Mouse (Mus musculus) midbrain, embryonic 11.5 days (tissue): ENCODE results near the gene Cyb5r3. TPM values are rescaled to one million over a fixed set of nuclear protein-coding genes. Genes with fewer than 3 reads are reported as not detected.
A peak's percentile ranks its signal among the peaks of the same experiment; 100 is the strongest.

Experiments
- ATAC-seq: fragments of 200-750 bp; cut with Nextera tagmentation; 2 replicates; pipeline ENCODE4 v1.8.0; 2017; ENCODE audit warnings: moderate TSS enrichment, moderate library complexity; ENCODE audit not compliant: low FRiP score
- DNase-seq: peaks from one replicate; pipeline ENCODE4 v3.0.0; 2015; ENCODE audit warnings: low spot score; ENCODE audit errors: missing footprints
- H3K27ac ChIP-seq: fragments of 300-500 bp; sonication (generic); 2 replicates; pipeline ENCODE4 v1.5.1; 2014; ENCODE audit warnings: low read depth, low read length
- H3K27me3 ChIP-seq: fragments of 300-500 bp; sonication (generic); 2 replicates; pipeline ENCODE4 v1.6.1; 2014; ENCODE audit warnings: mild to moderate bottlenecking, low read length, moderate library complexity, mixed read lengths; ENCODE audit not compliant: control insufficient read depth, insufficient read depth
- H3K36me3 ChIP-seq: fragments of 300-500 bp; sonication (generic); 2 replicates; pipeline ENCODE4 v1.6.1; 2014; ENCODE audit warnings: mild to moderate bottlenecking, low read length, moderate library complexity, mixed read lengths; ENCODE audit not compliant: control insufficient read depth, insufficient read depth
- H3K4me1 ChIP-seq: fragments of 300-500 bp; sonication (generic); 2 replicates; pipeline ENCODE4 v1.6.1; 2014; ENCODE audit warnings: low read length; ENCODE audit not compliant: control insufficient read depth, insufficient read depth
- H3K4me2 ChIP-seq: fragments of 300-500 bp; sonication (generic); 2 replicates; pipeline ENCODE4 v1.6.1; 2014; ENCODE audit warnings: mild to moderate bottlenecking, moderate library complexity
- H3K4me3 ChIP-seq: fragments of 300-500 bp; sonication (generic); 2 replicates; pipeline ENCODE4 v1.5.1; 2014; ENCODE audit warnings: low read depth, low read length
- H3K9ac ChIP-seq: fragments of 300-500 bp; sonication (generic); 2 replicates; pipeline ENCODE4 v1.6.1; 2014; ENCODE audit warnings: low read length
- H3K9me3 ChIP-seq: fragments of 300-500 bp; sonication (generic); 2 replicates; pipeline ENCODE4 v1.6.1; 2016; ENCODE audit warnings: low read length; ENCODE audit not compliant: control insufficient read depth
- WGBS: fragments of 180-500 bp; shearing (Covaris S2); extraction: QIAGEN DNeasy Blood & Tissue Kit; methylation state at CpG from one replicate; pipeline ENCODE4 v1.1.7; 2014; 5-methylcytosine and 5-hydroxymethylcytosine counted together
- polyA plus RNA-seq: library from polyadenylated mRNA; unstranded; fragments of >200 nt; fragmentation: Nextera tagmentation; extraction: Ambion mirVana; gene quantifications from 2 replicates; pipeline ENCODE4 v1.2.1, GENCODE M21; 2014

Gene Cyb5r3
- polyA plus RNA-seq, 1 experiment from 2014 or later = 156 TPM

- Histone ChIP-seq H3K9ac (no peak overlapping the region), H3K4me1 (no peaks in the 10 kb centered on the region), H3K27ac (no peak overlapping the region), H3K9me3 (no peaks in the 10 kb centered on the region), H3K4me3 (no peak overlapping the region), H3K27me3 (no peaks in the 10 kb centered on the region), H3K36me3 (no peaks in the 10 kb centered on the region), H3K4me2 (peak overlapping the region; percentile 27; the same call in 1 of the 2 replicates)
- 37% methylated on average over 10 of the region's 10 CpGs for WGBS
- DNase-seq = peak; percentile 93
- ATAC-seq = 0 out of 2 replicates have a peak, but pooled peaks have one; percentile 54
These were observed 32.5 kb upstream of the Cyb5r3 start for GRCm38 (mm10) chr15:83204731-83205451.

GRCm38 (mm10) chr15:83202412-83202811 lies 30.0 kb upstream of the Cyb5r3 start:
- ATAC-seq = no peak
- H3K27ac ChIP-seq = no peak overlapping the region
- no peak overlapping the region for H3K9ac ChIP-seq
- no peaks in the 10 kb centered on the region for H3K9me3 ChIP-seq
- H3K36me3 ChIP-seq = no peaks in the 10 kb centered on the region
- WGBS = 58% methylated on average over 4 of the region's 4 CpGs
- H3K27me3 ChIP-seq = no peaks in the 10 kb centered on the region
- no peaks in the 10 kb centered on the region for H3K4me1 ChIP-seq
- DNase-seq = no peak
- H3K4me3 ChIP-seq = no peak overlapping the region
- H3K4me2 ChIP-seq = no peak overlapping the region

- Histone ChIP-seq H3K27me3 (no peaks in the 10 kb centered on the region), H3K4me3 (no peak overlapping the region), H3K36me3 (no peaks in the 10 kb centered on the region), H3K4me1 (no peaks in the 10 kb centered on the region), H3K9me3 (no peaks in the 10 kb centered on the region), H3K4me2 (no peak overlapping the region), H3K9ac (no peak overlapping the region), H3K27ac (no peak overlapping the region)
- DNase-seq = no peak
- no peak for ATAC-seq
- 93% methylated on average over 4 of the region's 4 CpGs for WGBS
These were observed 21.0 kb upstream of the Cyb5r3 start for GRCm38 (mm10) chr15:83193413-83193812.

- H3K9me3 ChIP-seq = no peaks in the 10 kb centered on the region
- H3K4me1 ChIP-seq = no peaks in the 10 kb centered on the region
- no peaks in the 10 kb centered on the region for H3K36me3 ChIP-seq
- no peak overlapping the region for H3K4me2 ChIP-seq
- DNase-seq = no peak
- H3K27me3 ChIP-seq = no peaks in the 10 kb centered on the region
- H3K27ac ChIP-seq = no peak overlapping the region
- WGBS = 75% methylated on average over 5 of the region's 5 CpGs
- ATAC-seq = no peak
- no peak overlapping the region for H3K4me3 ChIP-seq
- H3K9ac ChIP-seq = no peak overlapping the region
These were observed 10.0 kb upstream of the Cyb5r3 start for GRCm38 (mm10) chr15:83182351-83182750.

- Histone ChIP-seq H3K4me2 (no peak overlapping the region), H3K9ac (no peak overlapping the region), H3K27ac (no peak overlapping the region), H3K27me3 (no peaks in the 10 kb centered on the region), H3K36me3 (no peaks in the 10 kb centered on the region), H3K4me1 (no peaks in the 10 kb centered on the region), H3K9me3 (no peaks in the 10 kb centered on the region), H3K4me3 (no peak overlapping the region)
- 53% methylated on average over 4 of the region's 4 CpGs for WGBS
- peak; percentile 82 for DNase-seq
- no peak for ATAC-seq
These were observed 9.5 kb upstream of the Cyb5r3 start for GRCm38 (mm10) chr15:83181800-83182330.

- Histone ChIP-seq H3K9ac (no peak overlapping the region), H3K27ac (no peak overlapping the region), H3K4me1 (no peaks in the 10 kb centered on the region), H3K4me2 (no peak overlapping the region), H3K27me3 (no peaks in the 10 kb centered on the region), H3K4me3 (no peak overlapping the region), H3K36me3 (no peaks in the 10 kb centered on the region), H3K9me3 (no peaks in the 10 kb centered on the region)
- DNase-seq (peak; percentile 26), ATAC-seq (no peak)
- WGBS = 90% methylated on average over 6 of the region's 6 CpGs
These were observed 7.6 kb upstream of the Cyb5r3 start for GRCm38 (mm10) chr15:83180004-83180403.

- no peaks in the 10 kb centered on the region for H3K27me3 ChIP-seq
- no peak overlapping the region for H3K9ac ChIP-seq
- WGBS = 83% methylated on average over 4 of the region's 4 CpGs
- H3K4me3 ChIP-seq = no peak overlapping the region
- no peaks in the 10 kb centered on the region for H3K9me3 ChIP-seq
- no peak for ATAC-seq
- no peak overlapping the region for H3K27ac ChIP-seq
- H3K4me2 ChIP-seq = no peak overlapping the region
- H3K4me1 ChIP-seq = peaks cover 5% of the 10 kb centered on the region
- H3K36me3 ChIP-seq = no peaks in the 10 kb centered on the region
- DNase-seq = peak; percentile 41
These were observed 4.3 kb upstream of the Cyb5r3 start for GRCm38 (mm10) chr15:83176653-83177052.

- H3K4me1 ChIP-seq = peaks cover 10% of the 10 kb centered on the region
- no peaks in the 10 kb centered on the region for H3K9me3 ChIP-seq
- 90% methylated on average over 14 of the region's 14 CpGs for WGBS
- H3K36me3 ChIP-seq = no peaks in the 10 kb centered on the region
- DNase-seq (peak; percentile 54), ATAC-seq (no peak)
- no peak overlapping the region for H3K4me3 ChIP-seq
- H3K9ac ChIP-seq = no peak overlapping the region
- no peak overlapping the region for H3K27ac ChIP-seq
- H3K4me2 ChIP-seq = no peak overlapping the region
- no peaks in the 10 kb centered on the region for H3K27me3 ChIP-seq
These were observed 1.8 kb upstream of the Cyb5r3 start for GRCm38 (mm10) chr15:83173914-83174884.
